Mouse (Mus musculus) limb, embryonic 11.5 days (tissue): ENCODE data around the gene Slc39a13. TPM values are rescaled to one million over a fixed set of nuclear protein-coding genes. Genes with fewer than 3 reads are reported as not detected.

Experiments
- ATAC-seq: fragments of 200-750 bp; cut with Nextera tagmentation; 2 replicates; pipeline ENCODE4 v1.8.0; 2017; ENCODE audit warnings: low read depth; ENCODE audit not compliant: insufficient number of reproducible peaks, low FRiP score, low TSS enrichment
- DNase-seq: peaks from one replicate; pipeline ENCODE4 v3.0.0-alpha.2; 2015; ENCODE audit warnings: low spot score
- H3K27ac ChIP-seq: fragments of 300-500 bp; sonication (generic); replicated peaks from 2 replicates; pipeline ENCODE4 v1.5.1; 2014; ENCODE audit warnings: low read depth, mild to moderate bottlenecking, low read length
- H3K27me3 ChIP-seq: fragments of 300-500 bp; sonication (generic); 2 replicates; pipeline ENCODE4 v1.6.1; 2014; ENCODE audit warnings: mild to moderate bottlenecking, low read length, mixed read lengths; ENCODE audit not compliant: control insufficient read depth, insufficient read depth
- H3K36me3 ChIP-seq: fragments of 300-500 bp; sonication (generic); 2 replicates; pipeline ENCODE4 v1.6.1; 2014; ENCODE audit warnings: mild to moderate bottlenecking, low read length, moderate library complexity, mixed read lengths; ENCODE audit not compliant: control insufficient read depth, insufficient read depth
- H3K4me1 ChIP-seq: fragments of 300-500 bp; sonication (generic); 2 replicates; pipeline ENCODE4 v1.6.1; 2014; ENCODE audit warnings: low read length, mixed read lengths; ENCODE audit not compliant: control insufficient read depth, insufficient read depth
- H3K4me2 ChIP-seq: fragments of 300-500 bp; sonication (generic); 2 replicates; pipeline ENCODE4 v1.6.1; 2014; ENCODE audit warnings: low read depth, mild to moderate bottlenecking, moderate library complexity; ENCODE audit not compliant: severe bottlenecking
- H3K4me3 ChIP-seq: fragments of 300-500 bp; sonication (generic); 2 replicates; pipeline ENCODE4 v1.5.1; 2014; ENCODE audit warnings: low read depth, low read length
- H3K9ac ChIP-seq: fragments of 300-500 bp; sonication (generic); 2 replicates; pipeline ENCODE4 v1.6.1; 2014; ENCODE audit warnings: mild to moderate bottlenecking, low read length
- H3K9me3 ChIP-seq: fragments of 300-500 bp; sonication (generic); 2 replicates; pipeline ENCODE4 v1.6.1; 2016; ENCODE audit warnings: low read length; ENCODE audit not compliant: control insufficient read depth
- WGBS: fragments of 180-500 bp; shearing (Covaris S2); extraction: QIAGEN DNeasy Blood & Tissue Kit; methylation state at CpG from one replicate; pipeline ENCODE4 v1.1.7; 2014; 5-methylcytosine and 5-hydroxymethylcytosine counted together
- polyA plus RNA-seq: library from polyadenylated mRNA; unstranded; fragments of >200 nt; fragmentation: Nextera tagmentation; extraction: Ambion mirVana; gene quantifications from 2 replicates; pipeline ENCODE4 v1.2.1, GENCODE M21; 2014

The Slc39a13 gene
- polyA plus RNA-seq, 1 experiment from 2014 or later = 27.1 TPM

DNA sequence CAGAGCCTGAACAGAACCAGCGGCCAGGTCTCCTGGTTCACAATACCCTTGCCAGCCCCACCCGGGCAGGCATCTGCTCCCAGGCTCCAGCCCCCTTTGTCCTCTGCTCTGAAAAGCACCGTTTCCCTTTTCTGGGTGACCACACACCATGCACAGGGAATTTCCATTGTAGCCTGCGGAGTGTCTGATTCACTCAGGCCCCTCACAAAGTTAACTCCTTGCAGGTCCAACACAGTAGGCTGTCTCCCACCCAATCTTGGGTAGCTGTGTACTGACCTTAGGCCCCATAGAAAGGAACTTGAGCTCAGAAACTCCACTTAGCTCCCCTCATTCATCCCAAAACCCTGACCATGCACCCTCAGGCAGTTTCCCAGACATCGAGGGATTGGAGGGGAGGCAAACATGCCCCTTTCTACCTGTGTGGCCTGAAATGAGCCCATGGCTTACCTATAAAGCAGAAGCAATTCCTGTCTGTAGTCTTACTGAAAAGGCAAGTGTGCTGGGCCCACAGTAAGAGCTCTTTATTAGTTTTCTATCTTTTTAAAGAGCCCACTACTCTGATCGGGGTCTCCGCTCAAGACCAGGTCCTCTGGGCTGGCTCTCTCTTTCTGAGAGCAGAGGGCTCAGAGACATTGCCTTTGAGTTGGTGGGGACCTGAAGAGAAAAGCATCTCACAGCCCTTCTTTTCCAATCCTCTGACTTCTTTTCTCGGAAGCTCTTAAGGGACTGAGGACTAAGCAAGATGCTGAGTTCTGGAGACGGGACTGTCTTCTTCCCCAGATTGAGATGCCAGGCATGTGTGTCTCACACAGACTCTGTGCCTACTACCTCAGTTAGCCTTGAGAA is 16.4 kb upstream of the Slc39a13 start:
- Histone ChIP-seq H3K27me3 (no peaks in the 10 kb centered on the region), H3K27ac (no peak overlapping the region), H3K4me1 (no peaks in the 10 kb centered on the region), H3K4me2 (no peak overlapping the region), H3K4me3 (no peak overlapping the region), H3K36me3 (no peaks in the 10 kb centered on the region), H3K9me3 (no peaks in the 10 kb centered on the region), H3K9ac (no peak overlapping the region)
- DNase-seq = no peak
- ATAC-seq = no peak
- WGBS = 83% methylated on average over 9 of the region's 9 CpGs

GRCm38 (mm10) chr2:91085494-91086391 is 15.5 kb upstream of the Slc39a13 start:
- H3K9ac ChIP-seq = no peak overlapping the region
- 89% methylated on average over 14 of the region's 14 CpGs for WGBS
- DNase-seq = no peak

GRCm38 (mm10) chr2:91084179-91084820 is 14.1 kb upstream of the Slc39a13 start:
- DNase-seq (no peak), ATAC-seq (peak; percentile 11; the same call in 1 of the 2 replicates)
- H3K9me3 ChIP-seq = no peaks in the 10 kb centered on the region
- no peaks in the 10 kb centered on the region for H3K27me3 ChIP-seq
- no peaks in the 10 kb centered on the region for H3K36me3 ChIP-seq
- H3K4me2 ChIP-seq = no peak overlapping the region
- H3K4me3 ChIP-seq = no peak overlapping the region
- H3K4me1 ChIP-seq = no peaks in the 10 kb centered on the region
- WGBS = 82% methylated on average over 15 of the region's 15 CpGs
- no peak overlapping the region for H3K27ac ChIP-seq
- H3K9ac ChIP-seq = no peak overlapping the region

More at GRCm38 (mm10) chr2:91085494-91086391, 15.5 kb upstream of the Slc39a13 start:
- Histone ChIP-seq H3K4me3 (no peak overlapping the region), H3K36me3 (no peaks in the 10 kb centered on the region), H3K4me1 (no peaks in the 10 kb centered on the region), H3K4me2 (no peak overlapping the region), H3K27ac (no peak overlapping the region), H3K27me3 (no peaks in the 10 kb centered on the region), H3K9me3 (no peaks in the 10 kb centered on the region)
- ATAC-seq = no peak

DNA sequence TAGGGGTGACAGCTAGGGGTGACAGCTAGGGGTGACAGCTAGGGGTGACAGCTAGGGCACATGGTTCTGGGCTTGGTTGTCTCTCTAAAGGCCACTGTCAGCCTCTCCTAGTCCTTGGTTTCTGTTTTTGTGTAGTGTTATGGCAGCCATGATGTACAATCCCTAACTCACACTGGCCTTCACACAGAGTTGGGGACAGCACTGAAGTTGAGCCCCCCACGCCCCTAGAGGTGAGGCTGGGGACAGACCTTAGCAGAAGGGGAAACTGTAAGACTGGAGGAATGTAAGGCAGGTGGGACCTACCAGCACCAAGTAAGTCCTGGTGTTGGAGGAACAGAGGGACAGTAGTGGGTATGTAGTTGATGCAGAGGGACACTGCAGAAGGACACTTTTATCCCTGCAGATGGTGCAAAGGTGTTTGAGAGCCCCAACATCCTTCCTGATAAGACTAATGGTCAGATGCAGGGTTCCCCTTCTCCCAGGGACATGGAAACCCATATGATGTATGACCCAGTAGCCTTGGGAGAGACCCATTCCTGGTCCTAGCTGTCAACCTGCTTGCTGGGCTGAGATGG is 13.2 kb upstream of the Slc39a13 start:
- 56% methylated on average over 1 of the region's 1 CpGs for WGBS
- ATAC-seq = no peak
- no peak overlapping the region for H3K4me3 ChIP-seq

GRCm38 (mm10) chr2:91082844-91083243 is 12.6 kb upstream of the Slc39a13 start:
- DNase-seq (no peak), ATAC-seq (no peak)
- Histone ChIP-seq H3K9ac (no peak overlapping the region), H3K4me1 (no peaks in the 10 kb centered on the region), H3K9me3 (no peaks in the 10 kb centered on the region), H3K27ac (no peak overlapping the region), H3K36me3 (no peaks in the 10 kb centered on the region), H3K27me3 (no peaks in the 10 kb centered on the region), H3K4me3 (no peak overlapping the region), H3K4me2 (no peak overlapping the region)
- 66% methylated on average over 11 of the region's 11 CpGs for WGBS

More for the DNA sequence above, 13.2 kb upstream of the Slc39a13 start:
- Histone ChIP-seq H3K4me1 (no peaks in the 10 kb centered on the region), H3K36me3 (no peaks in the 10 kb centered on the region), H3K27me3 (no peaks in the 10 kb centered on the region), H3K9ac (no peak overlapping the region), H3K9me3 (no peaks in the 10 kb centered on the region), H3K27ac (no peak overlapping the region), H3K4me2 (no peak overlapping the region)
- no peak for DNase-seq

DNA sequence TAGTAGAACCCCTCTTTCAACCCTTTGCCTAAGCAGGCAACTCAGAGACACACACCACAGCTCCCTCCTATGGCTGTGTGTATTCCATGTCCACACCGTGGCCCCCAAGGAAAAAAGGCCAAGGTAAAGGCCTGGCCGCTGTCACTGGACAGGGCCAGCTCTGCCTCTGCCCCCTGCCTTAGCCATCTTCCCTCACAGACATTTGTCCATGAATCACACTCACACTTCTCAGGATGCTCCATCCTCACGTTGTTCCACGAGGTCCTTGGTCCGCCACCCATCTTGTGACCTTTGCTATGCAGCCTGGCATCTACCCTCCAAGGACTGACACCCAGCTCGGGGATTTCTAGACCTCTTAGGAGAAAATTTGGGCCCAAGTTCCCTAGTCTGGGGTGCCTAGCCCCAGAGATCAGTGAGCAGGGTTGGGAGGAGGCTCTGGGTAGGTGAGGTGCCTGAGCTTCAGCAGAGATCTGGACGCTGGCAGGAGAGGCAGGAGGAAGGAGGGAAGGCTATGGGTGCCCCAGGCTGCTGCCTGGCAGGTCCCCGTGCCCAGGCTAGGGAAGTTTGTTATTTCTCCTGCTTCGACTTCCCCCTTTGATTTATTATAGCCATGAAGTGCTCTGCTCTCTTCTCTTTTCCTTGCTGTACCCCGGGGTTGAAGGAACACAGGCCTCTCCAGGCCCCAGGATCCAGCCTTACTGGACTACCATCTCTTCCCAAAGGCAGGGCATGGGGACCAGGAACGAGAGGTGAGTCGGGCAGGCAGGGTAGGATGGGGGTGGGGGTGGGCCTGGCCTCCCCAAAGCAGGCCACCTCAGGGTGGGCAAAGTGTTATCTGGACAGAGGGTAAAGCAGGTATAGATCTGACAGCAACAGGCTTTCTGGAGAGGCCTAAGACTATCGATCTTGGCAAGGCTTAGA is 11.8 kb upstream of the Slc39a13 start, which contains the start of gene Spi1:
TSS of gene Spi1 (plus strand) at position 616 of the 921 bp plus-strand sequence.
- ATAC-seq (no peak), DNase-seq (no peak)
- no peaks in the 10 kb centered on the region for H3K9me3 ChIP-seq
- H3K27me3 ChIP-seq = no peaks in the 10 kb centered on the region
- no peak within 1 kb of the TSS for H3K4me2 ChIP-seq
- no peak within 1 kb of the TSS for H3K9ac ChIP-seq
- WGBS = 79% methylated on average over 12 of the region's 13 CpGs
- no peaks in the 10 kb centered on the region for H3K4me1 ChIP-seq
- no peaks in the 10 kb centered on the region for H3K36me3 ChIP-seq
- H3K27ac ChIP-seq = no peak within 1 kb of the TSS
- H3K4me3 ChIP-seq = no peak within 1 kb of the TSS

GRCm38 (mm10) chr2:91080784-91081513 is 10.7 kb upstream of the Slc39a13 start:
- Histone ChIP-seq H3K4me1 (no peaks in the 10 kb centered on the region), H3K4me3 (no peak overlapping the region), H3K4me2 (no peak overlapping the region), H3K27me3 (no peaks in the 10 kb centered on the region), H3K36me3 (no peaks in the 10 kb centered on the region), H3K27ac (no peak overlapping the region), H3K9me3 (no peaks in the 10 kb centered on the region), H3K9ac (no peak overlapping the region)
- DNase-seq = no peak
- no peak for ATAC-seq
- WGBS = 84% methylated on average over 8 of the region's 8 CpGs
